Mouse (Mus musculus): ENCODE data around the gene Efhb.

Efhb gene

DNA sequence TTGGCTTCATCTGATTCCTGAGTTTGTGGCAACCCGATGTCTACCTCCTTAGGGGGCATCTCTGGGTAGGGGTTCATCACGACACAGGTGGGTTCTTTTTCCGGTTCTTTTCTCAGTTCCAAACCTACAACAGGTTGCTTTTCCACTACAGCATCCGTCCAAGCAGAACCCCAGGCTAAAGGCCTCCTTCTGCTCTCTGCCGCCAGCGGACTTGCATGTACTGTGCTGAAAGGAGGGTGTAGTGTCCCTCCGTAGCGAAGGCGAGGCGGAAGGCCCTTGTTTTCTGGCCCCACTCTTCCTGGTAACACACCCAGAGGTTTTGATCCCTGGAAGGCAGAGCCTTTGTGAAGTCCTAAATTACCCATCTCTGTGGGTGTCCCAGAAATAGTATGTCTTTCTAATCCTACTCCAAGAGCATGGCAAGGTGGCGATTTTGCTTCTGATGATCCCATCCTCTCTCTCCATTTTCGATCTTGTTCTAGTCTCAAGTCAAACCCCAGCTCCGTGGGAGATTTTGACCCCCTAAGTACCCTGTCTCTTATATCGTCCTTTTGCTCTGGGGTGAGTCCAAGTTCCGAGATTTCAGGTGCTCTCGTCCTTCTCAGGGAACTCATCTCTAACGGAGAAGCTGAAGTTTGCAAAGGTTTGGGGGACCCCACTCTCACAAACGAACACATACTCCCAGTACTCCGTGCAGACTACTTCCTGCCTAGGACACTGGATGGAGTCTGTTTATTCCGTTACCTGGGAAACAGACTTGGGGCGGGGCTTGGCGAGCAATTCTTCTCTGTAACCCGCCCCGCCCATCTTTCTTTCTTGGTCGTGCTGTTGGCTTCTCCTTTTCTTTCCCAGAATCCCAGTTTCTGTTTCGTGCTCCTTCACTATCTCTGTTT is at the start of gene Efhb:
Gene Efhb (minus strand): TSS at position 719 of the 893 bp plus-strand sequence.
- peak; percentile 78 for DNase-seq (ENCODE audit: low spot score)

DNA sequence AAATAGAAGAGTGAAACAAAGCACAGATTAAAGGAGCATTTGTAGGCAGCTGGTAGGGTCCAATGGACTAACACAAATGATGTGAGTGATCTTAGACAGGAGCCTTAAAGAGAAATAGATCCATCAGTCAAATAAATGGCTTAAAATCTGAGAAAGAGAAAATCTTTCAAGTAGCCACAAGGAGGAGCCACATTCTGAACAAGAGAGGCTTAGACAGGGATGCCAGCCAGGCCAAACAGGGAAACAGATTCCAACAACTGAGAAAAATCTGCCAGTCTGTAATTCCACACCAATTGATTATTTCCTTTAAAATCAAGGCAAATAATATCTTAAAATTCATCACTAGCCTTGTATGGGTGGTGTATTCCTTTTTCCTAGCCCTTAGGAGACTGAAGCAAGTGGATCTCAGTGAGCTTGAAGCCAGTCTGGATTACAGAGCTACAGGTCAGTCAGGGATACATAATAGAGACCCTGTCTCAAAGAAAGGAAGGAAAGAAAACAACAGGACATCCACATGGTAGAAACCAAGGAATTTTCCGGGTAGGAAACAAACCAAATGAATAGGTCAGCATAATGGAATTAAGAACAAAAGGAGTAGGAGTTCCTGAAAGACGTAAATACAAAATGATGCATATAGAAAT is 49.3 kb upstream of the Efhb start:
- no peak for DNase-seq (ENCODE audit: low spot score)

DNA sequence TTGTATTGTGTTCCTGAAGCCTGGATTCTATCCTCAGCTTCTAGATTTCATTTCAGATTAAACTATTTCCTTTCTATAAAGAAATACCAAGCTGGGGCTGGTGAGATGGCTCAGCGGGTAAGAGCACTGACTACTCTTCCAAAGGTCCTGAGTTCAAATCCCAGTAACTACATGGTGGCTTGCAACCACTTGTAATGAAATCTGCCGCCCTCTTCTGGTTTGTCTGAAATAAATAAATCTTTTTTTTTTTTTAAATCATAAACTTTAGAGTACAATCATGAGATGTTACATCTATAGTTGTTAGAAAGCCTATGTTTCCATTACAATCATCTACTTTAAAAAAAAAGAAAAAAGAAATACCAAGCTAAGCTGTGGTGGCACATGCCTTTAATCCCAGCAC is 39.8 kb upstream of the Efhb start:
- no peak for DNase-seq (ENCODE audit: low spot score)

DNA sequence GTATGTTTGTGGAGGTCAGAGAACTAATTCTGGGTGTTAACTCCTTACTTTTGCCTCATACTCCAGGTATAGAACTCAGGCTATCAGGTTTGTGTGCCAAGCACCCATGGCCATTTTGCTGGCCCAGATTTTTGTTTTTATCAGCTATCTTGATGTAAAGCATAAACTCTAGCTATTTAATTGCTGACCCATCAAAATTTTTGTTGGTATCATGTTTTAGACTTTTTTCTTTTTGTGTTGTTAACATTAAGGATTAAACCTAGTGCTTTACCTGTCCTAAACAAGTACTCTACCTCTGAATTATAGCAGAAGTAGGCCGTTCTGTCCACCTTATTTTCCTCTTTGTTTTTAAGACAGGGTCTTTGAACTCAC is 25.9 kb upstream of the Efhb start:
- DNase-seq (ENCODE audit: low spot score) = no peak

DNA sequence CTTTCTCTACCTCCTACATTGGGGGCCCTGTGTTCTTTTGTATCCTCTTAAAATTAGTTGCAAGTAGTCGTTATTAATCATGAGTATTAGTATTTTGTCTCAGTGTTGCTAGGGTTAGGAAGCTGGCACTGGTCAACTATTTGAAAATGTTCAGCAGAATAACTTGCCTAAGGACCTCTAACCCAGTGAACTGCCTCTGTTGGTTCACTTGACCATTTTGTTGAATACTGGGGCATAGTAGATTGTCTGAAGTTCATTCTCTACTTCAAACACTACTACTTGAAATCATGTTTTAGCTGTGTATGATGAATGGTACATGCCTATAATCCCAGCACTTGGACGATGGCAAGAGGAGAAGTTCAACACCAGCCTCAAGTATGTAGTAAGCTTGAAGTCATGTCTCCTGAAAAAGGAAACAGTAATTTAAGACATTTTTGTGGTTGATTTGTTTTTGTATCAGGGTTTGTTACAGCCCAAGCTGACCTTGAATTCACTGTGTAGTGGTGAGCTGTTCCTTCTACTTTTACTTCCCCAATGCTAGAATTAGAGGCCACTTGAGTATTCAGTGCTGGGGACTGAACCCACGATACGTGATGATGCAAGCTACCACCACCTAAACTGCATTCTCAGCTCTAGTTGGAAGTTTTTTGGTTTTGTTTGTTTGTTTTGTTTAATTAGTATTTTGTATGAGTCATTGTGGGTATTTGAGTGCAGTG is 25.3 kb upstream of the Efhb start:
- no peak for DNase-seq (ENCODE audit: low spot score)

DNA sequence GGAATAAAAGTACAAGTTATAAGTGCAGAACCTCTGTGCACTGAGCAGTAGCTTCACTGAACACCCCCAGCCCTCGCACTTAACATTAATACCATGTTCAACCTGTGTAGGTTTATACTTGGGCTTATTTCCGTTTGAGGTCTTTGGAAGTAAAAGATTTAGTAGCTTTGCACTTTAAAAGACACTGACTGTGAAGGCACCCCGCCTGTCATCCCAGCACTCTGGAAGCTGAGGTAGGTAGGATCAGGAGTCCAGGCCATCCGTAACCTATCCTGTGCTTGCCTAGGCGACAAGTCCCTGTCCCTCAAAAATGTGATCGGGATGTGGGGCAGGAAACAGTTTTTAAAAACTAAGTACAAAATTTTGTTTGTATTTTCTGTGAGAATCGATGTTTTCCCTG is 17.3 kb upstream of the Efhb start:
- DNase-seq (ENCODE audit: low spot score) = no peak

DNA sequence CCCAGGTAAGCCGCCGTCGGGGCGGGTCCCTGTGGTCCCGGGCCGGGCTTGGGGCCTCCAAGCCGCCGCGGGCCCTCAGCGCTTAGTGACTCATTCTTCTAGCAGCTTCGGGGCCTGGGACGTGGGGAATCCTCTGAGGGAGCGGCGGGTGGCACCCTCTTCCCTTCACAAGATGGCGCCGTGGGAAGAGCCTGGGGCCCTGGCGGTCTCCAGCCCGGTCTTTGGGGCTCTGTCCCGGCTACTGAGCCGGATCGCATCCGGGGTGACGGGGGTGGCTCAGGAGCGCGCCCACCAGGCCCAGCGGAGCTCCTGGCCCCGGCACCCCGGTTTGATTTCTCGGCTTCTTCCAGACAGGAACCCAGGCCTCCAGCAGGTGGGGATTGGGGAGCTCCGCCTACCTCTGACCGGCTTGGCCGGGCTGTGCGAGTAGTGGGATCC is 16.5 kb upstream of the Efhb start:
- DNase-seq (ENCODE audit: low spot score) = peak; percentile 79

DNA sequence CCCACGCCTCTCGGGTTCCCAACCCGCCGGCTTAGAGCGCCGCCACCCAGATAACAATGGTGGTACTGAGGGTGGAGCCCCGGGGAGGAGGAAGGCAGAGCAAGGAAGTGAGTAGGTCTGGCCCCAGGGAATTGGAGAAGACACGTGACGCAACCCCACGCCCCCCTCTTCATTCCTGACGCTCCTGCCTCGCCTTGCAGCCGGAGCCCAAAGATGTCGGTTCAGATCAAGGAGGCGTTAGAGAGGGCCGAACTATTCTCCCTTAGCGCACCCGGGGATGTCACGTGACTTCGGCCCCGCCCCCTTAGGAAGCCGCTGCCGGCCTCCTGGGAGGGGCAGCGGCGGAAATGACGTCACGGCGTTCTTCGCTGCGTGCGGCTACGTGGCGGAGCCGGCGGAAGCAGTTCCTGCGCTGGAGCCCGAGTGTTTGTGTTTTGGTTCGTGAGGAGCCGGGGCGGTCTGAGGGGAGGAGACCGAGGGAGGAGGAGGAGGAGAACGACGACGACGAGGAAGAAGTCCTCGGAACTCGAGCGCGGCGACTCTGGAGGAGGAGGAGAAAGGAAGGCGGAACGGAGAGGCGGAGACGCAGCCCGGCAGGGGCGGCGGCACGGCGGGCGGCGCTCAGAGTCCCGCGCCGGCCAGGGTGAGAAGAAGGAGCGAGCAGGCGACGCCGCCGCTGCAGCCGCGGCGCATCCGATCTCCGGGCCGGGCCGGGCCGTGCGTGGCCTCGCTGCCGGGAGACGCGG is 15.9 kb upstream of the Efhb start, which contains the start of gene Rab5a:
Gene Rab5a (plus strand): TSS at position 377 of the 746 bp plus-strand sequence.
- peak; percentile 99 for DNase-seq (ENCODE audit: low spot score)

DNA sequence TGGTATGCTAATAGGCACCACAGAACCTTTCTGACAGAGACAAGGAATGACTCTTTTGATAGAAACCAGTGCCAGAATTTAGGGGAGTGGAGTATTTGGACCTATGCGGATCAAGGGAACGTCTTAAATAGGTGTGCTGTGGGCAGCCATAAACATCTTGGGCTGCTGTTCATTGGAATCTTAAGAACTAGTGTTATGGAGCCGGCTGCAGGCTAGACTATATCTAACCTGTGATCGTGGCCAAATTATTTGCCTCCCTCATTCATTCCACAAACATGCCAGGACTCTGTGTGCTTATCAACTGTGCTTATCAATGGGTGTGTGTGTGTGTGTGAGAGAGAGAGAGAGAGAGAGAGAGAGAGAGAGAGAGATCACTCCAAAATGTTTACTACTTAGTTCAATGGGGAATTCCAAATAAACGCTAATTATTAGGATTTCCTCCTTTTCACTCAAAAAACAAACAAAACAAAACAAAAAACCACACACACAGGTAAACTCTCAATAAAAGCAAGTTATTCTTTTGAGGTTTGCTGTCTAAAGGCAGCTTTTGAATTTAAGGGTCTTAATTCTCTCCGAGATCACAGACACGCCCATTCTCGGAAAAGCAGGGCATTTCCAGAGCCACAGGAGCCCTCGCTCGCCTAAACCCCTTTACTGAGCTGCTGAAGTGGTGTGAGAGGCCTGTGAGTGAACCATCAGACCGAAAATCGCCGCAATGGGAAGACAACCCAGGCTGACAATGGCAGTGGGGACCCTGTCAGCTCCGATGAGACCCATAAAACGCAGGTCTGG is 15.1 kb upstream of the Efhb start:
- peak; percentile 23 for DNase-seq (ENCODE audit: low spot score)

DNA sequence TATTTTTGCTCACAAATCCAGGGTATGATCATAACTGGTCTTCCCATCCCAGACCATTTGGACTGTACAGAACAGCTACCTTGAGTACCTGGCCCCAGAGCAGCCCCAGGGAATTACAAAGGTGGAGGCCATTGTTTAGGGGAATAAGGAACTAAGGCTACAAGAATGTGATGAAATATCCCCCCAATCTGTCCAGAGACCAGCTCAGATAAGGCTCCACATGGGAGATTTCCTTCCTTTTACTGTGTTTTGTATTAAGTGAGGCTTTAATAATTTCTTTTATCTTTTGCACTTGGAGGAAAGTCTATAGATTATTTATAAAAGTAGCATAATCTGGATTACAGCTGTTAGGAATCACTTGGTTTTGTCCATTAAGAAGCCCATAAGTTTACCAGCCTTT is 5.6 kb upstream of the Efhb start:
- DNase-seq (ENCODE audit: low spot score) = no peak

DNA sequence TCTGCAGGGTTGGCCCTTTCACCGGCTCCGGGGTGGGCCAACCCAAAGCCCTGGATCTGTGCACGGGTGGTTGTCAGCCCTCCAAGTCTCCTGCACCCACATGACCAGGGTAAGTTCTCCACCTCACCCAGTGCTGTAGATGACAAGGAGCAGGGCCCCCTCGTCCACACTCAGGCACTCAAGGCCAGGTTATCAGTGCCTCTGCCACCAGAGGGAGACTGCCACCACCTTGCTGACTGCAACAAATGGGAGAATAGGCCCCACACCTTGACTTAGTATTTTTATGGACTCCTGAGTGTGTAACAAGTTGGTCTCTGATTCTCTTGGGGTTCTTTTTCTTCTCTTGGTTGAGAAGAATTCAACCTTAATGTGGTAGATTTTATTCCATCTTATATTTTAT is 2.4 kb upstream of the Efhb start:
- no peak for DNase-seq (ENCODE audit: low spot score)

DNA sequence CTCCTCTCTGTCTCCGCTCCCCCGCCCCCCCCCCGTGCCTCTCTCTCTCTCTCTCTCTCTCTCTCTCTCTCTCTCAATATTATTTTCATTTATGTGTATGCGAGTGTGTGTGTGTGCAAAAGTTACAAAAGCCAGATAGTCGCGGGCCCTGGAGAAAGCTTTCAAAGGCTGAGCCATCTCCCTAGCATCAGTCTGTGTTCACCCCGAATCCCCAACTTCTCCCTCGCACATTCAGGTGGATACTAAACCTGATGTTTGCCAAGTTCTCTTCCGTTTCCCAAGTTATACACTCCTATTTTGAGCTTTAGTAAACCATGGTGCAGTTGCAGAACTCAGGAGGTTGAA is 347 bp upstream of the Efhb start:
- no peak for DNase-seq (ENCODE audit: low spot score)

DNA sequence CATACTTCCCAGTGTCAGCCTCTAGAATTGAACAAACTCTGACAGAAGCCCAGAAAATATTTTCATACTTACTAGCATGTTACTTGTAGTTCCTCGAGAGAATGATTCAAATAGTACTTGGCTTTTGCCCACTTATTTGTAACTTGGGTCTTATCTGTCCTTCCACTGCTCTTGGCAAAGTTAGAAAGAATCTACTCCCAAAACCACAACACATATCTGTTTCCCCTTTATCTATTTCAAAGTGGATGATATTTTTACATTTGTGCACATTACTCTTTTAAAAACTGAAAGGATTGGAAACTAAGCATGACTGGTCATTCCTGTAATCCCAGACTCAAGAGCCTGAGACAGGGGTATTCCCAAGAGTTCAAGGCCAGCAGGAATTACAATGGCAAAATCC is 6.4 kb downstream of the Efhb start:
- no peak for DNase-seq (ENCODE audit: low spot score)

DNA sequence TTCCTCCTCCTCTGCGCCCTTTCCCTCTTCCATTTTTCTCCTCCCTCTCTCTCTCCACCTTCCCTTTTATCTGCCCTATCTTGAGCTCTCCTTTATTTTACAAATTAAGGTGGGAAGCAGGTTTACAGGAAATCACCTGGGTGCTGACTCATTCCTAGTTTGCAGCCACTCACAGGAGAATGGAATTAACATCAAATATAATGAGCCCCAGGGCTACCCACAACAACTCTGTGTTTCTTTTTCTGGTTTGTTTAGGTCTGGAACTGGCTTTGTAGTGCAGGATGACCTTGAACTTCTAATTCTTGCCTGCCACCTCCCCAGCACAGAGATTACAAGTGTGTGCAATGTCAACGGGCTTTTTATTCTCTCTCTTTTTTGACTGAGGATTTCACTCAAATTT is 7.0 kb downstream of the Efhb start:
- DNase-seq (ENCODE audit: low spot score) = no peak

DNA sequence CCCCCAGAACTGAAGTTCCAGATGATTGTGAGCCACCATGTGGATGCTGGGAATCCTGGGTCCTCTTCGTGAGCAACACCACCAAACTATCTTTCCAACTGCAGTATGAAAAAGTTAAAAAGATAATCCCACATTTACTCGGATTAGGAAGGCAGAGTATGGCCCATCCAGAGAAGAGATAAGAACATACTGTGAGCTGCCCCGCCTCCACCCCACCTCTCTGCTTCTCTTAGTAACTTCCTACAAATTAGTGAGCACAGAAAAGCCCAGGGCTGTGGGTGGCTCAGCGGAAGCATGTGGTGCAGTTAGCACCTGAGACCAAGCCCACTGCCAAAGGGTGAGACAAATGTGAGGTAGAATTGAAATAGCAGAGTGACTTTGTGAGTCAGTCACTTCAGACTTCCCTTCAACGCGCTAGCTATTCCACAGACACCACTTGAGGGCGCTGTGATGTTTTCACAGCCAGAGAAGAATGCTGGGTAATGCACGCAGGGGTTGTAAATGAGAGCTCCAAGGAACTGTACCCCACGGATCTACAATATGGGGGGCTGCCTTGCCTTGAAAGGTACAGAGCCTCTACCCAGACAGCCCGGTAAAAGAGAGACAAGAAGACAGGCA is 60.3 kb downstream of the Efhb start:
- no peak for DNase-seq (ENCODE audit: low spot score)

DNA sequence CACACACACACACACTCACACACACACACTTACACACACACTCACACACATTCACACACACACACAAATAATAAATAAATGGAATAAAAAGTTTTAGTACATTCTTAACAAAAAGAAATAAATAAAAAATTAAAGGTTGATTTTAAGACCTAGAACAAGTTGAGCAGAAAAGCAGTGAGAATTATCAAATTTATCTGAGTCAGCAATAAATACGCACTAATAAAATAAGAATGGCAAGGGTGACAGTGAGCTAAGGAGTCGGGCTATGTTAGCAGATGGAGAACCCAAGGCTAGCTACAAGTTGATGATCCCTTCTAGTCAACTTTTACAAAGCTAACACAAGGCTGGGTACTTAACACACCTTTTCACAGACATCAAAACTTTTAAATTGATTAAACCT is 69.9 kb downstream of the Efhb start:
- DNase-seq (ENCODE audit: low spot score) = no peak

DNA sequence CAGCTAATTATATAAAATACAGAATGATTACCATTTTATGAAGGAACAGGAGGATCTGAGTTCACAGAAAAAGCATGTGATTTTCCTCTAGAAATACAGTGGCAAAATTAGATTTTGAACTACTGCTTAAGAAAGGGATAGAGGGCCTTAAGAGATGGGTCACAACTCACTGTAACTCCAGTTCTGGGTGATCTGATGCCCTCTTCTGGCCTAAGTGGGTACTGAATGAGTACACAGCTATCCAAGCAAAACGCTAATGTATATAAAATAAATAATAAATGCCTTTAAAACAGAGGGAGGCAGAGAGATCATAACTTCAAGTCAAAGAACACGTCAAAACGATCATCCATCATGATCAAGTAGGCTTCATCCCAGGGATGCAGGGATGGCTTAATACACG is 73.6 kb downstream of the Efhb start:
- DNase-seq (ENCODE audit: low spot score) = no peak

DNA sequence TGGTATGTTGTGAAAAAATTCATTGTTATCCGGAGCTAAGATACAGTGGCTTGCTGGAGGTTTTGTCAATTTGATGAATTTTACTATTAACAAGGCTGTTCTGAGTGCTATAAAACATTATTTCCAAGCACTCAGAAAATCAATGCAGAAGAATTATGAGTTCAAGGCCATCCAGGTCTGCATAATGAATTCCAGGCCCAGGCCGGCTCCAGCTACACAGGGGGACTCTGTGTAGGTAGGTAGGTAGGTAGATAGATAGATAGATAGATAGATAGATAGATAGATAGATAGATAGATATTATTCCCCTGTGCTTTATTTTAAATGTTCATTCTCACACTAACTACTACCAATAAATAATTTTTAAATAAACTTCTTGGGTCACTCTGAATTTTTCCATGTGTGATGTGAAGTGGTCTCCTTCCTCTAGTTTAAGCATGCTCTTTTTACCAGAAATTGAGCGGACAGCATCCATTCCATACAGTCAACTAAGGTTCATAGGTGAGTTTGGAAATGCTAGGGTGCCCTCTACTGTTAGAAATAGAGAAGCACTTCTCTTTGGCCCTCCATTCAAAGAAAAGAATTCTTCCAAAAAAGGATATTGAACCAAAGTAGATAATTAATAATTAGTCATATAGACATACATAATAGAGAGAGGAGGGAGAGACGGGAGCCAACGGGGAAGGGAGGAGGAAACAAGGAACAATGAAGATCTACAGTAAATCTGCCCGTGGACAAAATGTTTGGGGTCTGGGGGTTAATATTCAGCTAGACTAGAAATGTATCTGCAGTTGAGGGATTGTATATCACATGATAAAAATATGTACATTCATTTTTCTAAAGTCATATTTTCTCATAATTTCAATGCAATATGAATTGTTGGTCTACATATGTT is 75.3 kb downstream of the Efhb start:
- DNase-seq (ENCODE audit: low spot score) = no peak

DNA sequence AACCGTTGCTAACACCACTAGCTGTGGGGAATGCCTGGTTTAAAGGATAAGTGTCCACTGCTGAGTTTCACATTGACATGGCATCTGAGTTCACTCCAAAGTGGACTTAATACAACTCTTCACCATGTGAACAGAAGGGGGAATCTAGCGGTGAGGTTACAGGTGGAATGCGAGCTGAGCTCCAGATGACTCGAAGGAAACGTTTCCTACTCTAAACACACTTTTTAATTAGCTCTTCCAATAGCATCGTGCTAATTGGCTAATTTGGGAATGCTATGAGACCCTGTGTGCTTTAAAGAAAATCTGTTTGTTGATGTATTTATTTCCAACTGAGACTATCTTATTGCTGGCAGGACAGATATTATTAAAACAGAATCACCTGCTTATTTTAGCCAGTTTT is 76.3 kb downstream of the Efhb start:
- no peak for DNase-seq (ENCODE audit: low spot score)

DNA sequence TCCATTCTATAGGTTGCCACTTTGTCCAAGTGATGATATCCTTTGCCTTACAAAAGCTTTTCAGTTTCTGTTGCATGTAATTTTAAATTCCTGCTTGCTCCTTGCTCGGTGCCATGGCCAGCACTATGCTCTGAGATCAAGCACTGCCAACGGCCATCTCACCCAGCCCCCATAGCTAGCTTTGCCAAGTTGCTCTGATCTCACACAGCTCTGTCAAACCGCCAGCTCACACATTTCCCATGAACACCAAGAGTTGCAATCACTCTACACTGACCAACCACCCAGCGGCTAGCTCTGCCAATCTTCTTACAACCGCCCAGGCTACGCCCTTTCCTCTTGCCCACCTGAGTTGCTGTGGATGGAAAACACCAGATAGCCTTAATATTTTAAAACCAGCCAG is 99.0 kb downstream of the Efhb start:
- DNase-seq (ENCODE audit: low spot score) = no peak
